In genomic region chr19:59173341-59174015, GRCm38 (mm10) we compare ENCODE assay signal across 37 mouse cellular contexts. TPM values are rescaled to one million over a fixed set of nuclear protein-coding genes. Genes with fewer than 3 reads are reported as not detected.
DNase-seq lines count a peak whose midpoint lies in the region; ATAC-seq and TF ChIP-seq lines count a peak whose summit lies in the region.
"Had no signal": no experiment of that assay in that cellular context is flagged by ENCODE, and none has a peak within 500 bp of the region (broad histone marks: within the 10 kb centered on the region; RNA-seq: fewer than 3 reads in every experiment).

No protein-coding gene starts in this region.

- 8% methylated on average over 6 of the region's 6 CpGs for WGBS in hindbrain, embryonic 11.5 days
- 8% methylated on average over 6 of the region's 6 CpGs for whole genome bisulfite sequencing in hindbrain, embryonic 13.5 days
- WGBS in forebrain, embryonic 14.5 days: 12% methylated on average over 6 of the region's 6 CpGs
- 15% methylated on average over 6 of the region's 6 CpGs for WGBS in lung, postnatal 0 days

- no peaks in the 10 kb centered on the region for H3K36me3 ChIP-seq in hindbrain, embryonic 11.5 days (ENCODE audit: control insufficient read depth, insufficient read depth, low read length)
- H3K36me3 ChIP-seq in hindbrain, embryonic 13.5 days: no peaks in the 10 kb centered on the region
- no peaks in the 10 kb centered on the region for H3K36me3 ChIP-seq in forebrain, embryonic 14.5 days (ENCODE audit: control insufficient read depth, insufficient read depth, low read length)
- no peaks in the 10 kb centered on the region for H3K36me3 ChIP-seq in lung, postnatal 0 days (ENCODE audit: insufficient read depth, low read length)
- H3K36me3 ChIP-seq: embryonic facial prominence, embryonic 15.5 days; hindbrain, embryonic 10.5 days; liver, embryonic 15.5 days; neural tube, embryonic 13.5 days had no signal

- no peak overlapping the region for H3K4me2 ChIP-seq in hindbrain, embryonic 11.5 days (replicated peaks; ENCODE audit: low read depth, low read length)
- no peak overlapping the region for H3K4me2 ChIP-seq in hindbrain, embryonic 13.5 days
- H3K4me2 ChIP-seq in forebrain, embryonic 14.5 days (ENCODE audit: low read length): no peak overlapping the region
- no peak overlapping the region for H3K4me2 ChIP-seq in lung, postnatal 0 days (replicated peaks; ENCODE audit: low read depth, low read length)
- H3K4me2 ChIP-seq: embryonic facial prominence, embryonic 15.5 days; liver, embryonic 15.5 days; lung, embryonic 14.5 days; neural tube, embryonic 13.5 days had no signal

- TF ChIP-seq EP300 in lung, postnatal 0 days (IDR thresholded peaks at IDR 0.05): no peak

- peak; percentile 33 for DNase-seq in hindbrain, embryonic 11.5 days (ENCODE audit: low spot score)
- peak; percentile 59 for DNase-seq in MN1 (ENCODE audit: low spot score)
- peak; percentile 54 for DNase-seq in Muller cell, postnatal 12 days (ENCODE audit: inconsistent ontology term)
- peak; percentile 54 for DNase-seq in forebrain, embryonic 14.5 days (ENCODE audit: low spot score)
- DNase-seq in lung, postnatal 0 days (ENCODE audit: low spot score): no peak
- no peak for DNase-seq in adrenal gland, postnatal 25 days
- DNase-seq: adrenal gland, adult 8-10 months; B cell, adult 2 months; cerebellum, adult 11 months; cerebellum, adult 9-10 months; cerebellum, postnatal 36 days; heart, adult 2 months; heart, postnatal 14 days; kidney, adult 9 months; kidney, postnatal 10 days; liver; lung, embryonic 14.5 days; right cerebral cortex, postnatal 14 days; thymus, postnatal 4 days had no signal

- H3K4me3 ChIP-seq in hindbrain, embryonic 11.5 days (ENCODE audit: low read depth, low read length): no peak overlapping the region
- no peak overlapping the region for H3K4me3 ChIP-seq in hindbrain, embryonic 13.5 days
- H3K4me3 ChIP-seq in forebrain, embryonic 14.5 days (ENCODE audit: low read depth, low read length): no peak overlapping the region
- H3K4me3 ChIP-seq in lung, postnatal 0 days (ENCODE audit: low read depth, low read length): no peak overlapping the region
- H3K4me3 ChIP-seq: embryonic facial prominence, embryonic 15.5 days; heart, adult 2 months; hindbrain, embryonic 10.5 days; liver, embryonic 15.5 days; neural tube, embryonic 13.5 days had no signal

- no peak overlapping the region for H3K9ac ChIP-seq in hindbrain, embryonic 11.5 days (ENCODE audit: low read depth, low read length)
- H3K9ac ChIP-seq in hindbrain, embryonic 13.5 days: no peak overlapping the region
- no peak overlapping the region for H3K9ac ChIP-seq in forebrain, embryonic 14.5 days (ENCODE audit: low read length)
- H3K9ac ChIP-seq in lung, postnatal 0 days (replicated peaks; ENCODE audit: low read depth): no peak overlapping the region
- H3K9ac ChIP-seq: embryonic facial prominence, embryonic 15.5 days; liver, embryonic 15.5 days; lung, embryonic 14.5 days; neural tube, embryonic 13.5 days had no signal

- no peak overlapping the region for H3K27ac ChIP-seq in hindbrain, embryonic 11.5 days (ENCODE audit: low read depth, low read length)
- H3K27ac ChIP-seq in hindbrain, embryonic 13.5 days: no peak overlapping the region
- H3K27ac ChIP-seq in forebrain, embryonic 14.5 days (ENCODE audit: low read depth, low read length): no peak overlapping the region
- H3K27ac ChIP-seq in lung, postnatal 0 days (ENCODE audit: low read length): no peak overlapping the region
- H3K27ac ChIP-seq: embryonic facial prominence, embryonic 15.5 days; heart, adult 2 months; hindbrain, embryonic 10.5 days; liver, embryonic 15.5 days; neural tube, embryonic 13.5 days had no signal

- peaks cover 81% of the 10 kb centered on the region for H3K27me3 ChIP-seq in hindbrain, embryonic 11.5 days (ENCODE audit: control insufficient read depth, insufficient read depth, low read length)
- H3K27me3 ChIP-seq in hindbrain, embryonic 13.5 days: peaks cover 100% of the 10 kb centered on the region
- H3K27me3 ChIP-seq in forebrain, embryonic 14.5 days (replicated peaks; ENCODE audit: control insufficient read depth, insufficient read depth, low read length): peaks cover 41% of the 10 kb centered on the region
- H3K27me3 ChIP-seq in lung, postnatal 0 days (replicated peaks; ENCODE audit: insufficient read depth, low read length): peaks cover 63% of the 10 kb centered on the region

- H3K9me3 ChIP-seq in hindbrain, embryonic 11.5 days (ENCODE audit: control insufficient read depth, low read length): no peaks in the 10 kb centered on the region
- no peaks in the 10 kb centered on the region for H3K9me3 ChIP-seq in hindbrain, embryonic 13.5 days
- H3K9me3 ChIP-seq in forebrain, embryonic 14.5 days (replicated peaks; ENCODE audit: control insufficient read depth, low read length): no peaks in the 10 kb centered on the region
- H3K9me3 ChIP-seq in lung, postnatal 0 days (ENCODE audit: low read length): no peaks in the 10 kb centered on the region
- H3K9me3 ChIP-seq: embryonic facial prominence, embryonic 15.5 days; hindbrain, embryonic 10.5 days; liver, embryonic 15.5 days; neural tube, embryonic 13.5 days had no signal

- peaks cover 5% of the 10 kb centered on the region; the same call in 1 of the 2 replicates for H3K4me1 ChIP-seq in hindbrain, embryonic 11.5 days (replicated peaks; ENCODE audit: control insufficient read depth, insufficient read depth, low read length)
- H3K4me1 ChIP-seq in hindbrain, embryonic 13.5 days (replicated peaks): peaks cover 20% of the 10 kb centered on the region
- H3K4me1 ChIP-seq in forebrain, embryonic 14.5 days (ENCODE audit: control insufficient read depth, insufficient read depth, low read length): peaks cover 8% of the 10 kb centered on the region; the same call in 1 of the 2 replicates
- 0 out of 2 replicates have a peak, but pooled peaks cover 6% of the 10 kb centered on the region for H3K4me1 ChIP-seq in lung, postnatal 0 days (ENCODE audit: insufficient read depth, low read depth, low read length)

- ATAC-seq in hindbrain, embryonic 11.5 days (ENCODE audit: low FRiP score): peak; percentile 17; the same call in 1 of the 2 replicates
- no peak for ATAC-seq in hindbrain, embryonic 13.5 days (ENCODE audit: low FRiP score)
- ATAC-seq in forebrain, embryonic 14.5 days: no peak
- ATAC-seq in lung, postnatal 0 days: no peak
- ATAC-seq: intestine, postnatal 0 days had no signal

- no peak for TF ChIP-seq CTCF in lung, postnatal 0 days (IDR thresholded peaks at IDR 0.05)

RNA-seq across cellular contexts. Expression of gene Vax1, which starts 3.6 kb away (rescaled TPM):
- polyA plus RNA-seq in hindbrain, embryonic 11.5 days (2014; fragmentation: Nextera tagmentation; extraction: Ambion mirVana): 0.14 TPM in 1 of 2 replicates, not detected in the other
- polyA plus RNA-seq in hindbrain, embryonic 13.5 days (2015; fragmentation: Nextera tagmentation; extraction: Ambion mirVana): not detected in 2 replicates
- polyA plus RNA-seq in forebrain, embryonic 14.5 days (2014; fragmentation: Nextera tagmentation; extraction: Ambion mirVana): 1.3 and 1.7 TPM in 2 replicates
- polyA plus RNA-seq in lung, postnatal 0 days (2015; fragmentation: Nextera tagmentation; extraction: Ambion mirVana): not detected in 2 replicates
- total RNA-seq in adrenal gland, postnatal 25 days (2021): not detected in 2 replicates
- total RNA-seq: adrenal gland, adult 8-10 months; gastrocnemius, adult 8-10 months; gastrocnemius, postnatal 4 days; heart, adult 2 months; heart, postnatal 14 days; megakaryocyte, adult 5-6 weeks had no signal
- polyA plus RNA-seq: heart, adult 2 months; heart, embryonic 14.5 days; intestine, postnatal 0 days; large intestine, adult 2 months; limb, embryonic 11.5 days; liver, embryonic 15.5 days; lung, embryonic 14.5 days; neural tube, embryonic 13.5 days; small intestine, adult 2 months; stomach, embryonic 14.5 days; thymus, postnatal 0 days had no signal

RNA-seq across cellular contexts. Expression of gene Kcnk18, which starts 45.5 kb away (rescaled TPM):
- polyA plus RNA-seq in hindbrain, embryonic 11.5 days (2014; fragmentation: Nextera tagmentation; extraction: Ambion mirVana): not detected in 2 replicates
- polyA plus RNA-seq in hindbrain, embryonic 13.5 days (2015; fragmentation: Nextera tagmentation; extraction: Ambion mirVana): not detected in 2 replicates
- not detected in 2 replicates for polyA plus RNA-seq in forebrain, embryonic 14.5 days (2014; fragmentation: Nextera tagmentation; extraction: Ambion mirVana)
- polyA plus RNA-seq in lung, postnatal 0 days (2015; fragmentation: Nextera tagmentation; extraction: Ambion mirVana): not detected in 2 replicates
- not detected in 2 replicates for total RNA-seq in adrenal gland, postnatal 25 days (2021)
- total RNA-seq: adrenal gland, adult 8-10 months; gastrocnemius, adult 8-10 months; gastrocnemius, postnatal 4 days; heart, adult 2 months; heart, postnatal 14 days; left cerebral cortex, adult 18-20 months; left cerebral cortex, postnatal 14 days; megakaryocyte, adult 5-6 weeks had no signal
- polyA plus RNA-seq: embryonic facial prominence, embryonic 15.5 days; frontal cortex, adult 2 months; heart, adult 2 months; heart, embryonic 14.5 days; hindbrain, embryonic 10.5 days; intestine, postnatal 0 days; large intestine, adult 2 months; limb, embryonic 11.5 days; liver, embryonic 15.5 days; lung, embryonic 14.5 days; neural tube, embryonic 13.5 days; small intestine, adult 2 months; stomach, embryonic 14.5 days; thymus, postnatal 0 days had no signal

Comparison
In these comparisons a context has a peak if more than half of its experiments do, and no peak if none do; other contexts are left out.
1. DNase-seq: peak in hindbrain, embryonic 11.5 days (single experiment), MN1 (single experiment), Muller cell, postnatal 12 days (single experiment) and forebrain, embryonic 14.5 days (single experiment); none in lung, postnatal 0 days (single experiment) and adrenal gland, postnatal 25 days (single experiment).